Mouse (Mus musculus): Measurements from ENCODE around the gene Ccdc27.

DNA sequence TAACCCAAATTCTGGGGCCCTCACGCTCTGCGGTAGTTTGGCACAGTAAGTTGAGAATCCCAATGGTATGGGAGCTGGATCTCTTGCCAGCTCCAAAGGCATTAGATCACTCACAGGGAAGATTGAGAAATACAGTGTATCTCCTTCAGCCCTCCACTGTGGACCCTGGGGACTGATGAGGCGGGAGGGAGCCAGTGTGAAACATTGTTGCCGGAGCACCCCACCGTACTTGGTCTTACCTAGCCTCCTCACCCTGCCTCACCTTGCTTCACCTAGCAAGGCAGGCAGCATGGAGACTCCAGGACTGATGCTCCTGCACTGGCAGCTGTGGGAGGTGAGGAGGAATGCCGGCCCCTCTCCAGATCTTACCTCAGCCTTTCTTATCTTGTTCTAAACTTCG is 13.0 kb upstream of the Ccdc27 start:
- no peak for TF ChIP-seq POLR2A (IDR thresholded peaks at IDR 0.05; ENCODE audit: borderline replicate concordance, extremely low read depth, insufficient read depth, insufficient read length, poor library complexity, severe bottlenecking)
- TF ChIP-seq CTCF (IDR thresholded peaks at IDR 0.05; ENCODE audit: borderline replicate concordance, extremely low read depth, insufficient read depth, insufficient read length), result no peak
